Mouse (Mus musculus) hindbrain, postnatal 0 days (tissue): ENCODE data around the gene Otub2. TPM values are rescaled to one million over a fixed set of nuclear protein-coding genes. Genes with fewer than 3 reads are reported as not detected.

ENCODE experiments used
- ATAC-seq: fragments of 200-750 bp; cut with Nextera tagmentation; 2 replicates; pipeline ENCODE4 v1.8.0; 2017; ENCODE audit warnings: mild to moderate bottlenecking, moderate TSS enrichment, moderate library complexity
- DNase-seq: peaks from one replicate; pipeline ENCODE4 v3.0.0-alpha.2; 2015; ENCODE audit warnings: low spot score
- H3K27ac ChIP-seq: fragments of 300-500 bp; sonication (generic); 2 replicates; pipeline ENCODE4 v1.5.1; 2014; ENCODE audit warnings: mild to moderate bottlenecking
- H3K27me3 ChIP-seq: fragments of 300-500 bp; sonication (generic); 2 replicates; pipeline ENCODE4 v1.6.1; 2014; ENCODE audit warnings: low read length, mixed read lengths; ENCODE audit not compliant: insufficient read depth
- H3K36me3 ChIP-seq: fragments of 300-500 bp; sonication (generic); 2 replicates; pipeline ENCODE4 v1.6.1; 2014; ENCODE audit warnings: low read length, mixed read lengths; ENCODE audit not compliant: insufficient read depth
- H3K4me1 ChIP-seq: fragments of 300-500 bp; sonication (generic); 2 replicates; pipeline ENCODE4 v1.6.1; 2014; ENCODE audit warnings: antibody characterized with exemption, low read length, mixed read lengths; ENCODE audit not compliant: insufficient read depth
- H3K4me2 ChIP-seq: fragments of 300-500 bp; sonication (generic); 2 replicates; pipeline ENCODE4 v1.6.1; 2014; ENCODE audit warnings: low read depth, mild to moderate bottlenecking, low read length, moderate library complexity, mixed read lengths
- H3K4me3 ChIP-seq: fragments of 300-500 bp; sonication (generic); 2 replicates; pipeline ENCODE4 v1.5.1; 2014; ENCODE audit warnings: low read length
- H3K9ac ChIP-seq: fragments of 300-500 bp; sonication (generic); replicated peaks from 2 replicates; pipeline ENCODE4 v1.6.1; 2014; ENCODE audit warnings: mild to moderate bottlenecking, low read length, moderate library complexity, mixed read lengths
- H3K9me3 ChIP-seq: fragments of 300-500 bp; sonication (generic); 2 replicates; pipeline ENCODE4 v1.6.1; 2016; ENCODE audit warnings: low read length, mixed read lengths
- CTCF ChIP-seq: IDR thresholded peaks from 2 replicates; pipeline ENCODE4 v1.5.1; 2016; ENCODE audit warnings: antibody characterized with exemption, control low read depth, low read depth
- WGBS: fragments of 180-500 bp; shearing (Covaris S2); extraction: QIAGEN DNeasy Blood & Tissue Kit; methylation state at CpG from one replicate; pipeline ENCODE4 v1.1.7; 2014; 5-methylcytosine and 5-hydroxymethylcytosine counted together
- polyA plus RNA-seq: library from polyadenylated mRNA; unstranded; fragments of >200 nt; fragmentation: Nextera tagmentation; extraction: Ambion mirVana; gene quantifications from 2 replicates; pipeline ENCODE4 v1.2.1, GENCODE M21; 2015
- total RNA-seq: library from RNA; depleted of rRNA; stranded (reverse); fragments of >200 nt; gene quantifications from 2 replicates; pipeline ENCODE4 v1.2.3, GENCODE M21; 2014

The Otub2 gene
- total and polyA plus RNA-seq, 2 experiments from 2014 or later = 18.5 to 21.0 TPM

GRCm38 (mm10) chr12:103425016-103425728, 36.7 kb downstream of the Otub2 start:
- Histone ChIP-seq H3K9ac (peak overlapping the region; percentile 83), H3K36me3 (peaks cover 4% of the 10 kb centered on the region; the same call in 1 of the 2 replicates), H3K9me3 (no peaks in the 10 kb centered on the region), H3K4me1 (peaks cover 23% of the 10 kb centered on the region), H3K4me3 (peak overlapping the region; percentile 98), H3K27me3 (no peaks in the 10 kb centered on the region), H3K27ac (peak overlapping the region; percentile 90), H3K4me2 (peak overlapping the region; percentile 96)
- peak; percentile 27 for DNase-seq
- 11% methylated on average over 33 of the region's 33 CpGs for WGBS
- peak; percentile 68 for ATAC-seq
- no peak for TF ChIP-seq CTCF

- H3K4me1 ChIP-seq = peaks cover 23% of the 10 kb centered on the region
- DNase-seq = peak; percentile 99
- peak within 1 kb of the TSS; percentile 90 for H3K27ac ChIP-seq
- peaks cover 4% of the 10 kb centered on the region; the same call in 1 of the 2 replicates for H3K36me3 ChIP-seq
- H3K9ac ChIP-seq = peak within 1 kb of the TSS; percentile 83
- WGBS = 1% methylated on average over 33 of the region's 33 CpGs
- peak within 1 kb of the TSS; percentile 96 for H3K4me2 ChIP-seq
- H3K27me3 ChIP-seq = no peaks in the 10 kb centered on the region
- TF ChIP-seq CTCF = peak; percentile 88
- H3K9me3 ChIP-seq = no peaks in the 10 kb centered on the region
- peak within 1 kb of the TSS; percentile 98 for H3K4me3 ChIP-seq
- ATAC-seq = peak; percentile 99
Measured at GRCm38 (mm10) chr12:103425729-103426470, 37.4 kb downstream of the Otub2 start, which contains the start of gene Ddx24. TSS of gene Ddx24 (minus strand) at chr12:103425830.

- TF ChIP-seq CTCF = peak; percentile 30; the same call in 1 of the 2 replicates
- no peak overlapping the region for H3K27ac ChIP-seq
- ATAC-seq (no peak), DNase-seq (no peak)
- H3K9me3 ChIP-seq = no peaks in the 10 kb centered on the region
- H3K4me2 ChIP-seq = no peak overlapping the region
- H3K9ac ChIP-seq = no peak overlapping the region
- peaks cover 16% of the 10 kb centered on the region for H3K4me1 ChIP-seq
- H3K36me3 ChIP-seq = peaks cover 4% of the 10 kb centered on the region; the same call in 1 of the 2 replicates
- no peaks in the 10 kb centered on the region for H3K27me3 ChIP-seq
- H3K4me3 ChIP-seq = no peak overlapping the region
- WGBS = 91% methylated on average over 7 of the region's 7 CpGs
Measured at GRCm38 (mm10) chr12:103426710-103427109, 38.2 kb downstream of the Otub2 start.

GRCm38 (mm10) chr12:103433430-103433829, 44.9 kb downstream of the Otub2 start:
- Histone ChIP-seq H3K9ac (no peak overlapping the region), H3K9me3 (no peaks in the 10 kb centered on the region), H3K27me3 (no peaks in the 10 kb centered on the region), H3K36me3 (no peaks in the 10 kb centered on the region), H3K27ac (no peak overlapping the region), H3K4me2 (no peak overlapping the region), H3K4me3 (no peak overlapping the region), H3K4me1 (no peaks in the 10 kb centered on the region)
- 91% methylated on average over 2 of the region's 2 CpGs for WGBS
- ATAC-seq (no peak), DNase-seq (no peak)
- no peak for TF ChIP-seq CTCF

- DNase-seq (peak; percentile 5), ATAC-seq (no peak)
- H3K36me3 ChIP-seq = no peaks in the 10 kb centered on the region
- H3K9ac ChIP-seq = no peak within 1 kb of the TSS
- H3K4me3 ChIP-seq = no peak within 1 kb of the TSS
- TF ChIP-seq CTCF = no peak
- H3K27me3 ChIP-seq = no peaks in the 10 kb centered on the region
- peak within 1 kb of the TSS; percentile 30; the same call in 1 of the 2 replicates for H3K4me2 ChIP-seq
- 78% methylated on average over 8 of the region's 8 CpGs for WGBS
- no peaks in the 10 kb centered on the region for H3K4me1 ChIP-seq
- no peaks in the 10 kb centered on the region for H3K9me3 ChIP-seq
- no peak within 1 kb of the TSS for H3K27ac ChIP-seq
Measured at GRCm38 (mm10) chr12:103433986-103434731, 45.7 kb downstream of the Otub2 start, which contains the start of gene Ifi27. TSS of gene Ifi27 (plus strand) at chr12:103434211.

GRCm38 (mm10) chr12:103434861-103435260, 46.4 kb downstream of the Otub2 start:
- Histone ChIP-seq H3K4me2 (peak overlapping the region; percentile 30; the same call in 1 of the 2 replicates), H3K27me3 (no peaks in the 10 kb centered on the region), H3K9me3 (no peaks in the 10 kb centered on the region), H3K27ac (no peak overlapping the region), H3K4me3 (no peak overlapping the region), H3K36me3 (no peaks in the 10 kb centered on the region), H3K4me1 (no peaks in the 10 kb centered on the region), H3K9ac (no peak overlapping the region)
- DNase-seq (no peak), ATAC-seq (no peak)
- TF ChIP-seq CTCF = no peak
